Mouse (Mus musculus) ovary, postnatal 10 days (tissue): ENCODE measurements at regions not wholly inside any gene's neighbourhood (a gene's known extent, or its start where the extent isn't known, plus 50 kb on each side); places are given as distances from the start of the nearest gene placed in this dataset.

Source experiments
- DNase-seq: peaks from one replicate; pipeline ENCODE4 v3.0.0; 2022; ENCODE audit warnings: low spot score

DNA sequence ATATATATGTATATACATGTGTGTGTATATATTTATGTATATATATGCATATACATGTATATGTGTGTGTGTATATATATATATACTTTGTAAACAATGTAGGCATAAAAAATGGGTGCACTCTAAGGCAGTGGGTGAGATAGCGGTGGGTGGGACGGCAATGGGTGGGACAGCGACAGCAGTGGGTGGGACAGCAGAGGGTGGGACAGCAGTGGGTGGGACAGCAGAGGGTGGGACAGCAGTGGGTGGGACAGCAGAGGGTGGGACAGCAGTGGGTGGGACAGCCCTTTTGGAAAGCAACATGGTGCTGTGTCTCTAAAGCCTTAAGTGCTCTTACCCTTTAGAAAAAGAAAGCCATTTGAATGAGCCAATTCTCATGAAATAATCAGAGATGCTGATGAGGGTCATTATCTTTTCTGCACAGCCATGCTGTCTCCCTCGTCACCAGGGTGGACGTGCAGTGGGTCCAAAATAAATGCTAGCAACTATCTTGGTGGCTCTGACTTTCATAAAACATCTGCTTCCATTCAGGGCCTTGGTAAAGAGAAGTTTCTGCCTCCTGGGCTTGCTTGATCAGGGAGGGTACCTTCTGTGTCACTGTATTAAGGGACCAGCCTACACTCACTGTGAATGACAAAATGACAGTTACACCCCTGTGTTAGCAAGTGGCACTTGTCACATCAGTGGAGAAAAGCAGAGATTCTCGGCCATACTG lies 119.3 kb upstream of the Slc44a1 start:
- DNase-seq: no peak

DNA sequence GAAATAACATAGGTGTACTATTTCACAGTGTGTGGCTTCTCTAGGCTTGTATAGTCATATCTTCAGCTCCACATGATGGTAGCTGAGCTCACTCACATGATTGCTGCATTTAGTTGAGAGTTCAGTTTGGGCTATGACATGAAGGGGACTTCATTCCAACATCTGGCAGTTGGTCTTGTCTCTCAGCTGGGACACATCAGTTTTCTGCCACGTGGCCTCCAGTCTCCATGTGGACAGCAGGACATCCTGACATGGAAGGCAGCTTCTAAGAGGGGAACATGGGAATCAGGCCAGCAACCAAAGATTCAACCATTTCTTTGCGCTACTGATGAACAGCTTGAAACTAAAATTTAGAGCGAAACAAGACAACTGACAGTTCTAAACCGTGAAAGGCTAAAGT lies 121.2 kb upstream of the Slc44a1 start:
- no peak for DNase-seq

DNA sequence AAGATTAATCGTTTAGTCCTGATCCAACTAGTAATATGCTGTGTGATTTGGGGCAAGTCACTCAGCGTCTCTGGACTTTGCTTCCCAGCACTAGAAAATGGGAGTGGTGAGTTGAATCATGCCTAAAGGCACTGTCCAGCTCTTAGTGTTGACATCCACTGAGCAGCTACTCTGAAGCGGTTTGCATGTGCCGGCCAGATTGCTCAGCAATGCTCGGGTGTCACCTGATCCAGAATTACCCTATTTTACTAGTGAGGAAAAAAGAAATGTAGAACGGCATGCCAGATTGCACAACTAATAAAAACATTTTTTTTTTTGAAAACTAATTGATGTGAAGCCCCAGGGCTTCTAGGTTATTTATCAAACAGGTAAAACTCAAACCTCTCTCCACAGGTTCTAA lies 122.0 kb upstream of the Slc44a1 start:
- no peak for DNase-seq

- DNase-seq: no peak
Observed at GRCm38 (mm10) chr4:53317453-53317824, 122.8 kb upstream of the Slc44a1 start.

DNA sequence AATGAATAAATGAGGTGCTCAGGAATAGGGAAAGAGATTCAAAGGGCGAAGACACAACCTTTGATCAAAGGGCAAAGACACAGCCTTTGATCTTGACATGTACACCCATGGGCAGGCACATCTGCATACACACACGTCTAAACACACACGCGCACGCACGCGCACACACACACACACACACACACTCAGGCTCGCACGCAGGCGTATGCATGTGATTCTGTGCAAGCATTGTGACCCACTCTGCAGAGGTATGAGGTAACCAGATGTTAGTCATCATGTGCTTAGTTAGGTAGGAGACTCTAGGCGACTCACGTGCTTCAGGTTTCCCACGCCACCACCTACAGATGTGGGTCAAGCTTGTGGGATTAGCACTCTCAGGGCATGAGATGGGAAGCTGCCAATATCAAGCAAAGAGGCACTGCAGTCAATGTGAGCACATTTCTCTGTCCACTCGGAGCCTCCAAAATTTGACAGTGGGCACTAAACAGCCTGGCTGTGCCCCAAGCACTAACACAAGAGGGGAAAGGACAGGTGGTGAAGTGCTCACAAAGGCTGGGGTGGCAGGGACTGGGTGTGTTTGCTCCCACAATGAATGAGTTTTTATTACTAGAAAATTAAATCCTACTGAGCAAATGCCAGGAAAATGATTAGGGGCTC lies 123.3 kb upstream of the Slc44a1 start:
- no peak for DNase-seq

- DNase-seq: no peak
Observed at GRCm38 (mm10) chr4:53315876-53316762, 124.1 kb upstream of the Slc44a1 start.

DNA sequence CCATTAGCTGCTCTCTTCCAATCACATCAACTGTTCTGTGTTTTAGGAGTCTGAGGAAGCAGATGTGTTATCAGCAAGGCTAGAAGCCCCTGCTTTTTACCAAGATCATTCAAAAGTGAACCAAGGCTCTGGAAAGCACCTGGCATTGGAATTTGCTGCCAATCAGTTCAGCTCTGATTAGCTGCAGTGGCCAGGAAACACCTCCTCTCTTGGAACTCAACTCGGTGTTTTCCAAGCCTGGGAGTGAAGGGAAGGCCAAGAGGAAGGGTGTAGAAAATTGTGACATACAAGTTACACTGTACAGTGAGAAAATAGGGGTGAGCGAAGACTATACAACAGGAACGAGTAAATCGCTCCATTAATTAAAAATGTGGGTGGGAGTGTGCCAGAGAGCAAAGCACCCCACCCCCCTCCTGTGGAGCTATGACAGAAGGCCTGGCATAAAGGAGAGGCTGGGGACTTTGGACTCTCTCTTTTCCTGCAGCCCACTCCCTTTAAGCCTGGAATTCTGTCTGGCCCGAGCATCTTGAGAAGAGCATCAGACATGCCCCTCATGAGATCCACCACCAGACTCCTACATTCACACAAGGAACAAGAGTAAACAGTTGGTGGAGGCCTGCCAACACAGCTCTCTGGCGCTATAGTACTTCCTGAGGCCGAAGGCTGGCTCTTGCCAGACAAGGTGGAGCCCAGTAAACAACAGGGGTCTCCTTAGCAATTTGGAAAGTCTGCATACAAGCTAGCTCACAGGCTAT lies 124.9 kb upstream of the Slc44a1 start:
- DNase-seq: no peak

GRCm38 (mm10) chr4:53314076-53314475 lies 126.1 kb upstream of the Slc44a1 start:
- no peak for DNase-seq

- DNase-seq: no peak
Observed at GRCm38 (mm10) chr4:53307121-53307520, 133.1 kb upstream of the Slc44a1 start.

DNA sequence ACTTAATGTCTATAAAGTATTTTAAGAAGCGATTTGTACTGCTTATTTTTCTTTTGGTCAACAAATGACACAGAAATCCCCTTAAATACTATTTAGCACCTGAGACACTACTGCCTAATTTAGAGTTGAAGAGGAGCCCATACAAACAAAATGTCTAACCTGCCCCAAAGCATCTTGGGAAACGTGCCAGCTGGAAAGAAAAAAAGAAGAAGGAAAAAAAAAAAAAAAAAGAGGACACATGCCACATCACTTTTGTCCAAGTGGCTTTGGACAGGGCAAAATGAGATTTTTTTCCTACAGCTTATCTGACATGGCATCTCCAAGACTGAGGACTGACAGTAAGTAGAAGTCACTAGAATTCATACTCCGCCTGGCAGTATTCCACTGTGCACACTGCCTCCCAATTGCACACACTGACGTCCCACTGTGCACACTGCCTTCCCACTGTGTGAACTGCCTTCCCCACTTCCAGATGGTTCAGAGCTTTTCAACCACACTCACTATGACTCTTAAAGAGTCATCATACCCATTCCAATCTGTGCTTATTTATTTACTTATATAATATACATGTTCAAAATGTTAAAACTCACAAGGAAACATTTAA lies 135.3 kb upstream of the Slc44a1 start:
- DNase-seq: no peak

DNA sequence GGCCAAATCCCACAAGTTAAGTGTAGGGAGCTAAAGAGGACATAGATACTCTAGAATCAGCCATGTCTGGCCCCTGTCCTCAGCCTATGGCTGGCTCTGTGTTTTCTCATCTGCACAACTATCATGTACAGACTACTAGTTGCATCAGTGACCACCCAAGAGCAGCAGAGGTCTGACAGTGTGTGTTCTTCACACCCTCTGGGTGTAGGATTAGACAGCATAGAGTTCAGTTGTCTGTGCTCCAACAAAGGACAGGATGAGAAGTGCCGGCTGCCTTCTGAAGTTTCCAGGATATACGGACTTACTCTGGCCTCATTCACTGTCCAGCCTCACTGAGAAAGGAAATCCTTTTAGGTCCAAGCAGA lies 135.9 kb upstream of the Slc44a1 start:
- DNase-seq: no peak

GRCm38 (mm10) chr4:53303621-53304289 lies 136.5 kb upstream of the Slc44a1 start:
- no peak for DNase-seq

DNA sequence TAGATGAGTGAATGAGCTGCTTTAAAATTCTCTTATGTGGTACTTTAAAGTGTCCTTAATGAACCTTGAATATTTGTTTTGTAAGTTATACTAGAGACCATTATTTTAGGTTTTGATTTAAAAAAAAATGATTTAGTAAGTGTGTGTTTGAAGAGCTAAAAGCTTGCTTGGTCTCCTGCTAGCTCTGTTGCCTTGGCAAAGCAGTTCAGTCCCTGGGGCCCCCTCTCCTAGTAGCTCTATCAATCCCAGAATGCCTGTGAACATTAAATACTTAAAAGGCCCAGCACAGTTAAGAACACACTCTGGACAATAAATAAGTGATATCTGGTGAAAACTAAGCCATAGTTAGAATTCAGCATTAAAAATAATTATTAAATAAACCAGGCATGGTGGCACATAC lies 138.3 kb upstream of the Abca1 start:
- no peak for DNase-seq

DNA sequence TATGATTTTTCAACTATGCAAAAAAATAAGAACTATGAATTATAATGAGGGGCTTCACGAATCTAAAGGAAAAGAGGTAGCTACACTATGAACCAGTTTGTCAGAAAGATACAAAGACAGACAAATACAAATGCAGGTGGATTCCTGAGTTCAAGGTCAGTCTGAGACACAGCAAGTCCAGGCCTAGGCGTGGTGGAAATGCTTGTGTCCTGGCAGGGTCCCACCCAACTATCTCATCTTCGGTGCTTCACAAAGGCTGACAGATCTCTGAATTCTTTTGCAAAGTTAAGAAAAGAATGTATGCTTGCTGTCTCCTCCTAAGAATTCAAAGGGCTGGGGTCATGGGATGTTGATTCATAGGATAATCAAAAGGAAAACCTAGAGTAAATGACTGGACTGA lies 132.9 kb upstream of the Abca1 start:
- DNase-seq: no peak

- DNase-seq: no peak
Observed at GRCm38 (mm10) chr4:53277741-53278525, 118.2 kb upstream of the Abca1 start.

GRCm38 (mm10) chr4:53270433-53270832 lies 110.7 kb upstream of the Abca1 start:
- no peak for DNase-seq

DNA sequence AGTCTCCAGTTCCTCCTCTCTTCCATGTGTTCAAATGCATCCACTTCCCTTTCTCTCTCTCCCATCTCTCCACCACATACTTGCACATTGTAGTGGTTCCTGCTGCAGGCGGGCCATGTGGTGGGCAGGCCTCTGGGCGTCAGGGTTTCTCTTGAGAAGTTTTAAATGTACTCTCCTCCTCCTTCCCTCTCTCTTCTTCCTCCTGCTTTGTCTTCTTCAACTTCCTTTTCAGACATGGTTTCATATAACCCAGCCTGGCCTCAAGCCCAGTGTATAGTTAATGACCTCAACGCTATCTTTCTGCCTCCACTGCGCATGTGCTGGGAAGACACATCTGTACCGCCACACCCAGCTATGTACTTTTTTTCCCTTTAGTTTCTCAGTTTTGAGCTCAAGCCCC lies 110.3 kb upstream of the Abca1 start:
- no peak for DNase-seq

GRCm38 (mm10) chr4:53269251-53269842 lies 109.7 kb upstream of the Abca1 start:
- DNase-seq: no peak

DNA sequence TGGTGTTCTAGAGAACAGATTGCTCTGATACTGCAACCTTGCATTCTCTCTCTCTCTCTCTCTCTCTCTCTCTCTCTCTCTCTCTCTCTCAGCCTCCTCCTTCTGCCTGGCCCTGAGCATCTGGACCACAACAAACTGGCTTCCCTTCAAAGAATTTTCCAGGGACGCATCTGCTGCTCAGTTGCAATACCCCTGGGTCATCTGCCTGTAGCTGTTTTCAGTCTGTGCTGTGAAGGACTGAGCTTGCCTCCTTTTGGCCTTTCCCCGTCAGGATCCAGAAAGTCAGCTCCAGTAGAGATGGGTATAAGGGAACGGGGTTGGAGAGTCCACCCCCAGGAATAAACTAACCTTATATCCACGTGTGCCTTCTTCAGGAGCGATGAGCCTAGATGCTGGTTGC lies 105.2 kb upstream of the Abca1 start:
- DNase-seq: no peak

GRCm38 (mm10) chr4:53264501-53264900 lies 104.8 kb upstream of the Abca1 start:
- DNase-seq: no peak
